Mouse (Mus musculus): Measurements from ENCODE around the gene Surf6. TPM values are rescaled to one million over a fixed set of nuclear protein-coding genes. Genes with fewer than 3 reads are reported as not detected.

Surf6 gene
- total and polyA plus RNA-seq, 3 experiments = 61.8 to 65.9 TPM; not detected in 1

DNA sequence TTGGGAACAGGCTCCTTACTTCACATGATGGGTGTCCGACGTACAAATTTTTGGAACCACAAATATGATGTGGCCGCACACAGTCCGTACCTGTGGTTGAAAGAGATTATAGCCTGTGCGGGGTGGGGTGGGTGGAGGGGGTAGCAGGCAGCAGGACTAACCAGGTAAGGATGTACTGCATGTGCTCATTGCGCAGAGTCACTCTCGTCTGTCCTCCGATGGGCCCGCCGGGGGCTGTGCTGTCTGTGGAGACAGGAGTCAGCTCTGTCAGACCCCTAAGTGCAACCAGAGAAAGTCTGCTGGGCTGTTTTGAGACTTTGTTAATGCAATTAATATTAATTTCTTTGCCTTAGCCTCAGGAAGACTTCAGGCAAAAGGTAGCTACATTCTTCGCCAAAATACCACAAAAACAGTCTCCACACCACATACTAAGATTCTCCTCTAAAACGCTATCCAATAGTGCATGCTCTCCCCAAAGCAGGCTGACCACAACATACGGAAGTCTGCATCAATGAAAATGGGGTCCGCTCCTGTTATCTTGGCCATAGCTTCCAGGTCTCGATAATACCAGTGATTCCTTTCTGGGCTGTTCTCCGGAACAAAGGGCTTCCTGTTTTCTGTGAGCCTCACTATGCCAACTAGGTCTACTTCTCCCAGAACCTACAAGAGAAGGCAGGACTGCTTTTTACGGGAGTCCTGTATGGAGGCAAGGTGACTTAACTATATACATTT lies 10.9 kb upstream of the Surf6 start:
- peaks cover 2 to 22% of the 10 kb centered on the region in 2 experiments; a peak in 3 of 4 replicates for H3K4me1 ChIP-seq (ENCODE audit: control insufficient read depth in 1 of 2, insufficient read depth in 2 of 2, low read length in 2 of 2)
- TF ChIP-seq BHLHE40 (IDR thresholded peaks at IDR 0.05; ENCODE audit: borderline replicate concordance, low read depth, low read length) = no peak
- TF ChIP-seq CTCF (IDR thresholded peaks at IDR 0.05 in 2 of 3, conservative IDR thresholded peaks at IDR 0.05 in 1 of 3; ENCODE audit: control insufficient read depth in 1 of 3, insufficient read depth in 1 of 3, low read depth in 2 of 3, low read length in 3 of 3, poor library complexity in 1 of 3, severe bottlenecking in 1 of 3) = no peak
- peak; percentile 70 for TF ChIP-seq ELF1 (IDR thresholded peaks at IDR 0.05; ENCODE audit: low read depth, low read length)
- 0 out of 2 replicates have a peak, but pooled peaks have one; percentile 16 for TF ChIP-seq ZMIZ1 (IDR thresholded peaks at IDR 0.05; ENCODE audit: low read depth, low read length)
- TF ChIP-seq RCOR1 (IDR thresholded peaks at IDR 0.05; ENCODE audit: low read depth, low read length) = peak; percentile 35; the same call in 1 of the 2 replicates
- peak; percentile 21 for TF ChIP-seq ETS1 (IDR thresholded peaks at IDR 0.05; ENCODE audit: low read depth, low read length)
- peak in 1 of 2 experiments; percentile 41; a peak in 3 of 4 replicates for TF ChIP-seq EP300 (IDR thresholded peaks at IDR 0.05; ENCODE audit: low read depth in 1 of 2, low read length in 2 of 2)
- TF ChIP-seq MEF2A (IDR thresholded peaks at IDR 0.05; ENCODE audit: extremely low read depth, insufficient replicate concordance, low read depth, low read length, poor library complexity, severe bottlenecking) = no peak
- TF ChIP-seq MAZ (IDR thresholded peaks at IDR 0.05; ENCODE audit: low read depth, low read length) = no peak
- TF ChIP-seq RAD21 (IDR thresholded peaks at IDR 0.05; ENCODE audit: low read depth, low read length) = no peak
- peak; percentile 76; the same call in 1 of the 2 replicates for TF ChIP-seq POLR2AphosphoS2 (IDR thresholded peaks at IDR 0.05; ENCODE audit: low read length)
- no peak for TF ChIP-seq UBTF (IDR thresholded peaks at IDR 0.05; ENCODE audit: borderline replicate concordance, insufficient read depth, low read depth, low read length)
- TF ChIP-seq NELFE (IDR thresholded peaks at IDR 0.05; ENCODE audit: low read depth, low read length) = no peak; the same call in 1 of the 2 replicates
- TF ChIP-seq ZNF384 (IDR thresholded peaks at IDR 0.05; ENCODE audit: low read depth, low read length) = no peak
- TF ChIP-seq GABPA (IDR thresholded peaks at IDR 0.05; ENCODE audit: low read depth, low read length) = no peak
- TF ChIP-seq E2F4 (IDR thresholded peaks at IDR 0.05; ENCODE audit: borderline replicate concordance, low read depth, low read length) = no peak
- peak; percentile 17; the same call in 1 of the 2 replicates for TF ChIP-seq TAL1 (IDR thresholded peaks at IDR 0.05; ENCODE audit: low read length)
- 0 out of 2 replicates have a peak, but pooled peaks have one; percentile 35 for TF ChIP-seq SIN3A (IDR thresholded peaks at IDR 0.05; ENCODE audit: low read length)
- no peak for TF ChIP-seq MAX (IDR thresholded peaks at IDR 0.05; ENCODE audit: low read length)
- no peak for TF ChIP-seq ZC3H11A (IDR thresholded peaks at IDR 0.05; ENCODE audit: low read depth, low read length)
- no peak; the same call in 1 of the 2 replicates for TF ChIP-seq CHD2 (IDR thresholded peaks at IDR 0.05; ENCODE audit: low read length)
- peak; percentile 84 for TF ChIP-seq GATA1 (IDR thresholded peaks at IDR 0.05; ENCODE audit: low read depth, low read length)
- TF ChIP-seq ZKSCAN1 (IDR thresholded peaks at IDR 0.05; ENCODE audit: low read depth, low read length) = no peak
- no peak for TF ChIP-seq HCFC1 (IDR thresholded peaks at IDR 0.05; ENCODE audit: low read depth, low read length)
- TF ChIP-seq MXI1 (IDR thresholded peaks at IDR 0.05; ENCODE audit: low read depth, low read length) = no peak
- peak; percentile 74; the same call in 1 of the 2 replicates for TF ChIP-seq POLR2AphosphoS5 (IDR thresholded peaks at IDR 0.05; ENCODE audit: borderline replicate concordance, low read depth, low read length)
- no peak for TF ChIP-seq USF2 (IDR thresholded peaks at IDR 0.05; ENCODE audit: borderline replicate concordance in 1 of 2, insufficient read depth in 1 of 2, low read depth in 1 of 2, low read length in 2 of 2)
- peak; percentile 34 for TF ChIP-seq SMC3 (IDR thresholded peaks at IDR 0.05; ENCODE audit: low read depth, low read length)
- TF ChIP-seq TCF12 (IDR thresholded peaks at IDR 0.05; ENCODE audit: low read depth, low read length) = no peak
- TF ChIP-seq TBP (IDR thresholded peaks at IDR 0.05; ENCODE audit: low read depth, low read length) = peak; percentile 61; the same call in 1 of the 2 replicates
- peak; percentile 71; the same call in 1 of the 2 replicates for TF ChIP-seq MYC (IDR thresholded peaks at IDR 0.05; ENCODE audit: low read depth, low read length)
- TF ChIP-seq KAT2A (conservative IDR thresholded peaks at IDR 0.05; ENCODE audit: low read depth, low read length) = no peak
- TF ChIP-seq MAFK (IDR thresholded peaks at IDR 0.05; ENCODE audit: borderline replicate concordance, low read depth, low read length) = no peak
- peak; percentile 9 to 71; a peak in 2 of 4 replicates for TF ChIP-seq POLR2A (IDR thresholded peaks at IDR 0.05; ENCODE audit: control insufficient read depth in 1 of 2, insufficient read depth in 1 of 2, low read depth in 1 of 2, low read length in 2 of 2, poor library complexity in 1 of 2)
- no peak for TF ChIP-seq NRF1 (IDR thresholded peaks at IDR 0.05; ENCODE audit: insufficient read depth, low read depth, low read length, poor library complexity, severe bottlenecking)

More for the DNA sequence above, 10.9 kb upstream of the Surf6 start:
- H3K9me3 ChIP-seq (replicated peaks; ENCODE audit: insufficient read depth, low read length) = no peaks in the 10 kb centered on the region
- H3K36me3 ChIP-seq (ENCODE audit: control insufficient read depth in 1 of 2, insufficient read depth in 2 of 2, low read length in 2 of 2) = peaks cover 5 to 21% of the 10 kb centered on the region in 2 experiments; a peak in 3 of 4 replicates
- H3K4me3 ChIP-seq (ENCODE audit: control insufficient read depth in 1 of 2, insufficient read depth in 1 of 2, low read depth in 2 of 2, low read length in 2 of 2) = peak overlapping the region; percentile 4 to 78; a peak in 2 of 4 replicates
- no peaks in the 10 kb centered on the region for H3K27me3 ChIP-seq (ENCODE audit: control insufficient read depth in 1 of 2, insufficient read depth in 2 of 2, low read length in 2 of 2)
- peak; percentile 85 for DNase-seq (ENCODE audit: low read depth, low spot score)
- peak overlapping the region; percentile 87 for H3K9ac ChIP-seq (ENCODE audit: control insufficient read depth, low read depth, low read length, poor library complexity, severe bottlenecking)
- H3K27ac ChIP-seq (ENCODE audit: control insufficient read depth, low read depth, low read length) = peak overlapping the region; percentile 54
- H3K79me2 ChIP-seq (ENCODE audit: control insufficient read depth, insufficient read depth, low read length, poor library complexity) = peaks cover 79% of the 10 kb centered on the region

Data from MEL (cell line).